Mouse (Mus musculus) myocyte (in vitro differentiated cells): ENCODE data around the gene Cpne5. TPM values are rescaled to one million over a fixed set of nuclear protein-coding genes. Genes with fewer than 3 reads are reported as not detected.

Experiments
- H3K27me3 ChIP-seq: one replicate; pipeline ENCODE4 v1.6.1; 2011; ENCODE audit not compliant: control insufficient read depth, insufficient read depth, insufficient read length
- H3K36me3 ChIP-seq: one replicate; pipeline ENCODE4 v1.6.1; 2011; ENCODE audit not compliant: control insufficient read depth, insufficient read depth
- H3K4me2 ChIP-seq: one replicate; pipeline ENCODE4 v1.6.1; 2011; ENCODE audit warnings: low read depth, control low read depth
- H3K4me3 ChIP-seq: one replicate; pipeline ENCODE4 v1.5.1; 2011; ENCODE audit warnings: mild to moderate bottlenecking, control low read depth, moderate library complexity
- H3K79me2 ChIP-seq: one replicate; pipeline ENCODE4 v1.6.1; 2011; ENCODE audit not compliant: control insufficient read depth, insufficient read depth
- H3ac ChIP-seq: one replicate; pipeline ENCODE4 v1.6.1; 2011; ENCODE audit not compliant: control insufficient read depth, insufficient read length
- CEBPB ChIP-seq: IDR thresholded peaks from 2 replicates; pipeline ENCODE4 v1.6.1; 2011; ENCODE audit warnings: mild to moderate bottlenecking, moderate library complexity; ENCODE audit not compliant: poor library complexity, insufficient read depth, severe bottlenecking
- E2F4 ChIP-seq: IDR thresholded peaks from one replicate; pipeline ENCODE4 v1.6.1; 2011; ENCODE audit warnings: mild to moderate bottlenecking, control low read depth, moderate library complexity; ENCODE audit not compliant: insufficient read depth
- MAX ChIP-seq: IDR thresholded peaks from one replicate; pipeline ENCODE4 v1.6.1; 2011; ENCODE audit warnings: low read depth, mild to moderate bottlenecking, control low read depth
- MYOD1 ChIP-seq, 3 experiments: IDR thresholded peaks; one replicate each; pipeline ENCODE4 v1.6.1; 2011; ENCODE audit warnings: control low read depth in 2 of 3, low read depth in 2 of 3, mild to moderate bottlenecking in 2 of 3, moderate library complexity in 1 of 3; ENCODE audit not compliant: insufficient read length in 2 of 3, control insufficient read depth in 1 of 3
- MYOG ChIP-seq, 3 experiments: IDR thresholded peaks; one replicate each; pipeline ENCODE4 v1.6.1; 2011; ENCODE audit warnings: control low read depth in 2 of 3, low read depth in 2 of 3, mild to moderate bottlenecking in 2 of 3; ENCODE audit not compliant: insufficient read length in 2 of 3, control insufficient read depth in 1 of 3, insufficient read depth in 1 of 3
- POLR2A ChIP-seq: IDR thresholded peaks from one replicate; pipeline ENCODE4 v1.6.1; 2011; ENCODE audit warnings: low read depth, mild to moderate bottlenecking, control low read depth, moderate library complexity; ENCODE audit not compliant: insufficient read length
- POLR2AphosphoS2 ChIP-seq: IDR thresholded peaks from one replicate; pipeline ENCODE4 v1.6.1; 2011; ENCODE audit warnings: low read depth, control low read depth; ENCODE audit not compliant: insufficient read length
- REST ChIP-seq: IDR thresholded peaks from one replicate; pipeline ENCODE4 v1.6.1; 2011; ENCODE audit warnings: mild to moderate bottlenecking, control low read depth, moderate library complexity; ENCODE audit not compliant: insufficient read depth, insufficient read length
- SRF ChIP-seq: IDR thresholded peaks from one replicate; pipeline ENCODE4 v1.6.1; 2011; ENCODE audit warnings: low read depth; ENCODE audit not compliant: control insufficient read depth, insufficient read length
- TCF12 ChIP-seq: IDR thresholded peaks from one replicate; pipeline ENCODE4 v1.6.1; 2011; ENCODE audit warnings: mild to moderate bottlenecking, control low read depth; ENCODE audit not compliant: poor library complexity, insufficient read depth, severe bottlenecking
- TCF3 ChIP-seq: IDR thresholded peaks from one replicate; pipeline ENCODE4 v1.6.1; 2011; ENCODE audit warnings: low read depth, control low read depth; ENCODE audit not compliant: insufficient read length
- USF1 ChIP-seq: IDR thresholded peaks from one replicate; pipeline ENCODE4 v1.6.1; 2011; ENCODE audit warnings: low read depth, mild to moderate bottlenecking, control low read depth, moderate library complexity
- polyA plus RNA-seq: library from polyadenylated mRNA; unstranded; fragments of >200 nt; fragmentation: generic; extraction: Trizol; gene quantifications from one replicate; pipeline ENCODE4 v1.2.1, GENCODE M21; 2012; ENCODE audit warnings: missing spikeins

Cpne5 gene
- 0.56 TPM for polyA plus RNA-seq

DNA sequence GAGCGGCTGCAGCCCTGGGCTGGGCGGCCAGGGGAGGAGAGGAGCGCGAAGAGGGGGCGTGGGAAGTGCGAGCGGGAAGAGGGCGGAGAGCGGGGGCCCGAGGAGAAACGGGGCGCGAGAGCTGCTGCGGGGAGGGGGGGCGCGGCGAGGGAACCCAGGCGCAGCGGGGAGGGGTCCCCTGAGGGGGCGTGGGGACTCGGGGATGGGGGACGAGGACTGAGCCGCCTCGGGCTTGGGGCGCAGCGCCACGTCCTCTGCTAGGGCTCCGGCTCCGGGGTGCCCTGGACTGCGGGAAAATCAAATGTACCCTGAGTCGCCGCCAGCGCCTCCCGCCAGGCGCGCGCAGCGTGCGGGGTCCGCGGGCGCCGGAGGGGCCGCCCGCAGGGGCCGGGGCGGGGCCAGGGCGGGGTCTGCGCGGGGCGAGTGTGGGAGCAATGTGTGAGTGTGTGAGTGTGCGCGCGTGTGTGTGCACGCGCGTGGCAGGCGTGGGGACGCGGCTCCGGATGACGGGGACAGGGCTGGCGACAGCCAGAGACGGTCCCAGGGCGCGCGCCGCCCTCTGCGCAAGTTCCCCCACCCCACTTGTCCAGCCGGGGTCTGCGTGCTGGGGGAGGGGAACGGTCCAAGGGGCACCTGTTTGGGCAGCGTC lies at the start of gene Cpne5:
Gene Cpne5 (minus strand): TSS at position 396 of the 649 bp plus-strand sequence.
- TF ChIP-seq MYOG (IDR thresholded peaks at IDR 0.05; ENCODE audit: control insufficient read depth in 1 of 3, insufficient read depth in 1 of 3, insufficient read length in 2 of 3, low read depth in 2 of 3) (no peak), CEBPB (no peak), REST (no peak), USF1 (no peak), POLR2AphosphoS2 (no peak), TCF3 (no peak), TCF12 (no peak), MAX (no peak), POLR2A (no peak)
- peaks cover 56% of the 10 kb centered on the region for H3K27me3 ChIP-seq
- H3K79me2 ChIP-seq, result no peaks in the 10 kb centered on the region
- no peaks in the 10 kb centered on the region for H3K36me3 ChIP-seq
- H3K4me2 ChIP-seq, result peak within 1 kb of the TSS; percentile 6
- no peak within 1 kb of the TSS for H3K4me3 ChIP-seq
- no peak within 1 kb of the TSS for H3ac ChIP-seq

DNA sequence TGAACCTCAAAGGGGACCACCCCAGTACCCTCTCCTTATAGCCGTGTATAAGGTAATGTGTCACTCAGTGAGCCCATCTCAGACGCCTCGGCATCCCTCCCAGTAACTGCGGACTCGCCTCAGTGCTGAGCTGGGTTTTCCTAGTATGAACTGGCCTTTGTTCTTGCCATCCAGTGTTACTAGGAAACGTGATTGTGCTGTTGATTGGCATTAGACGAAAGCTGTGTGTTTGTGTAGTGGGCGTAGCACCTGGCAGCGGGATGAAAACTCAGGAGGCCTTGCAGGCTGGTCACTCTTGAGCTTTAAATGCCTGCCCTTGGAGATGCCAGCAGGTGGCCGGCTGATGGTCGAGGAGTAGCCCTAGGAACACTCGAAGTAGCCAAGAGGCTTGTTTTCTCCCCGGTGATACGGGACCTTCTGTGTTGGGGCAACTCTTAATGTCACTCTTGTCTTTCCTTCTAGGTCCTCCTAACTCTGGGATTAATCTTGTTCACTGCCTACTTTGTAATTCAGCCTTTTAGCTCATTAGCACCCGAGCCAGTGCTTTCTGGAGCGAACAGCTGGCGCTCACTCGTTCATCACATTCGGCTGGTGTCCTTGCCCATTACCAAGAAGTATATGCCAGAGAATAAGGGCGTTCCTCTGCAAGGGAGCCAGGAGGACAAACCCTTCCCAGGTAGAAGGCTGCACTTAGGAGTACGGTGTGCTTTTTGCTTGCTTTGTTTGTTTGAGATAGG lies 44.4 kb upstream of the Cpne5 start:
- H3K36me3 ChIP-seq, result no peaks in the 10 kb centered on the region
- no peak overlapping the region for H3K4me2 ChIP-seq
- no peaks in the 10 kb centered on the region for H3K79me2 ChIP-seq
- no peak for TF ChIP-seq SRF
- TF ChIP-seq TCF12, result no peak
- no peak for TF ChIP-seq USF1
- no peak for TF ChIP-seq TCF3
- no peak for TF ChIP-seq E2F4
- TF ChIP-seq REST, result no peak
- no peak for TF ChIP-seq MYOD1 (IDR thresholded peaks at IDR 0.05; ENCODE audit: control insufficient read depth in 1 of 3, insufficient read length in 2 of 3, low read depth in 2 of 3)
- TF ChIP-seq MAX, result no peak
- no peak for TF ChIP-seq CEBPB
- no peak for TF ChIP-seq POLR2AphosphoS2
- no peak for TF ChIP-seq MYOG (IDR thresholded peaks at IDR 0.05; ENCODE audit: control insufficient read depth in 1 of 3, insufficient read depth in 1 of 3, insufficient read length in 2 of 3, low read depth in 2 of 3)
- H3K27me3 ChIP-seq, result no peaks in the 10 kb centered on the region
- no peak overlapping the region for H3ac ChIP-seq
- no peak overlapping the region for H3K4me3 ChIP-seq

GRCm38 (mm10) chr17:29281541-29281940 lies 43.6 kb upstream of the Cpne5 start:
- H3K4me3 ChIP-seq, result no peak overlapping the region
- H3K27me3 ChIP-seq, result no peaks in the 10 kb centered on the region
- H3K4me2 ChIP-seq, result no peak overlapping the region
- no peak overlapping the region for H3ac ChIP-seq
- H3K79me2 ChIP-seq, result no peaks in the 10 kb centered on the region
- no peaks in the 10 kb centered on the region for H3K36me3 ChIP-seq
- no peak for TF ChIP-seq POLR2AphosphoS2

DNA sequence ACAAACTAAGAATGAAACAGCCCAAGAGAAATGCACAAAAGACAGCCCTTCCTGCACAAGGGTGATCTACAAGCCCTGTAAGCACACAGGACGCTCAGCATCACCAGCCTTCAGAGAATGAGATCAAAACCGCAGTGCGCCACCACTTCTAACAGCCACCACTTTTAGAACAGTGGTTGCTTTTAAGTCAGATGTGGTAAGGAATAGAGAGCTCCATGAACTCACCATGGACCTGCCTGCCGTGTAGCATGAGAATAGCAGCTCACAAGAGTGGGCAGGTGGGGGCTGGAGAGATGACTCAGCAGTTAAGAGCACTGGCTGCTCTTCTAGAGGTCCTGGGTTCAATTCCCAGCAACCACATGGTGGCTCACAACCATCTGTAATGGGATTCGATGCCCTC lies 42.5 kb upstream of the Cpne5 start:
- Histone ChIP-seq H3K4me2 (no peak overlapping the region), H3K27me3 (no peaks in the 10 kb centered on the region), H3K79me2 (peaks cover 5% of the 10 kb centered on the region), H3ac (no peak overlapping the region), H3K4me3 (no peak overlapping the region), H3K36me3 (no peaks in the 10 kb centered on the region)
- TF ChIP-seq POLR2A (no peak), REST (no peak), CEBPB (no peak), USF1 (no peak), MYOG (IDR thresholded peaks at IDR 0.05; ENCODE audit: control insufficient read depth in 1 of 3, insufficient read depth in 1 of 3, insufficient read length in 2 of 3, low read depth in 2 of 3) (no peak)

- no peak for TF ChIP-seq POLR2AphosphoS2
- TF ChIP-seq TCF12, result no peak
- no peak for TF ChIP-seq SRF
- TF ChIP-seq CEBPB, result no peak
- H3K36me3 ChIP-seq, result no peaks in the 10 kb centered on the region
- no peak overlapping the region for H3ac ChIP-seq
- peaks cover 52% of the 10 kb centered on the region for H3K79me2 ChIP-seq
- no peak overlapping the region for H3K4me2 ChIP-seq
- no peaks in the 10 kb centered on the region for H3K27me3 ChIP-seq
- no peak overlapping the region for H3K4me3 ChIP-seq
Observed at GRCm38 (mm10) chr17:29273889-29274288, 35.9 kb upstream of the Cpne5 start.
